Mouse (Mus musculus): Measurements from ENCODE around the gene Kif1b. TPM values are rescaled to one million over a fixed set of nuclear protein-coding genes. Genes with fewer than 3 reads are reported as not detected.

Gene Kif1b
- total RNA-seq, 2 experiments from 2014 or later: 4.6 to 8.0 TPM

GRCm38 (mm10) chr4:149319088-149319487, 11.6 kb upstream of the Kif1b start:
- ATAC-seq (replicated peaks; ENCODE audit: low FRiP score, poor library complexity, severe bottlenecking): no peak

GRCm38 (mm10) chr4:149317387-149317786, 9.9 kb upstream of the Kif1b start:
- no peak for ATAC-seq (replicated peaks; ENCODE audit: low FRiP score, poor library complexity, severe bottlenecking)

DNA sequence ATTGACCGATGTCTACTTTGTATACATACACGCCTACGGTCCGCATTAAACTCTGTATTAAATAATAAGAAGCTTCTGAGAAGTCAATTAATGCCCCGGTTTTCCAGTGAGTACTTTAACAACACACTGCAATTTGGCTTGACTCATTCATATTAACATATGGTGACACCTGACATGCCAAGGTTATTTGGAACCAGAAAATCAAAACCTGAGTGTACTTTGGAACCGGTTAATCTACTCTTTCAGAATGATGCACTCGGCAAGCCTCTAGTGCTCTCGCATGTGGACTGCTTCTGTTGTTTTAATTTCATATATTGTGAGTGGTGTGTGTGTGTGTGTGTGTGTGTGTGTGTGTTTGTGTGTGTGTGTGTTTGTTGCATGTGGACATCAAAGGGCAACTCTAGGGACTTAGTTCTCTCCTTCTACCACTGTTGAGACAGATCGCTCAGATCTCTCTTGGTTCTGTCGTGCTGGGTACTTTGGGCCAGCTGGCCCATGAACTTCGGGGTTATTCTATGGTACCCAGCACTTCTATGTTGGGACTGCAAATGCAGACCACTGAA, 6.9 kb upstream of the Kif1b start:
- no peak for ATAC-seq (replicated peaks; ENCODE audit: low FRiP score, poor library complexity, severe bottlenecking)

DNA sequence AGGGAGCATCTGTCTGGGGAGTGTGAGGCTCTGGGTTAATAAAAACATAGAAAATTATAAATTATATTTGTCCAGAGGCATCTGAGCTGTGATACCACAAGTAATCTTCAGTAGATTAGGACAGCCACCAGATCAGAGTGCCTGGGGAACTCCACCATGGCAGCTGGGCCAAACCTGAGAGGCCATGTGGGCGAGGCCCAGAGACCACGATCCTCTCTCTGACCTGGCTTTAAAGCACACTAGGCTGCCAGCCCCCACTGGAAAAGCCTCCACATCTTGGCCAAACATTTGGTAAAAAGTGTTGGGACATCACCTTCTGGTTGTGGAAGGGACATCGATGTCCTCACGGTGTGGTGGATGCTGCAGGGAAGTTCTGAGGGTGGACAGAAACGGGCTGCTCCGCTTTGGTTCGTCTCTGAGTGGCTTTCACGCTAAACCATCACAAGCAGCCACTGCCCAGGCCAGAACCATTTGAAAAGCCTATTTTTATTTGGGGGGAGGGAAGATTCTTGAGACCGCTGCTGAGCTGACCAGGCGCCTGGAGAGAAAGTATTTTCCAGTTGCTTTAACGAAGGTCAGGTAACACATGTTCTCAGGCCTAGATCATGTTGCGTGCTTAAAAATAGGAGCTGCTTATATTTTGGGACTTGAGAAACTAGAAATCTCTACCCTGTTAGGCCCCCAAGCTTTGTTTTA, 6.2 kb upstream of the Kif1b start:
- no peak for ATAC-seq (replicated peaks; ENCODE audit: low FRiP score, poor library complexity, severe bottlenecking)

- ATAC-seq (replicated peaks; ENCODE audit: low FRiP score, poor library complexity, severe bottlenecking): no peak
These were observed 4.5 kb upstream of the Kif1b start for GRCm38 (mm10) chr4:149311996-149312395.

GRCm38 (mm10) chr4:149308491-149308820, 963 bp upstream of the Kif1b start:
- ATAC-seq (replicated peaks; ENCODE audit: low FRiP score, poor library complexity, severe bottlenecking): no peak

DNA sequence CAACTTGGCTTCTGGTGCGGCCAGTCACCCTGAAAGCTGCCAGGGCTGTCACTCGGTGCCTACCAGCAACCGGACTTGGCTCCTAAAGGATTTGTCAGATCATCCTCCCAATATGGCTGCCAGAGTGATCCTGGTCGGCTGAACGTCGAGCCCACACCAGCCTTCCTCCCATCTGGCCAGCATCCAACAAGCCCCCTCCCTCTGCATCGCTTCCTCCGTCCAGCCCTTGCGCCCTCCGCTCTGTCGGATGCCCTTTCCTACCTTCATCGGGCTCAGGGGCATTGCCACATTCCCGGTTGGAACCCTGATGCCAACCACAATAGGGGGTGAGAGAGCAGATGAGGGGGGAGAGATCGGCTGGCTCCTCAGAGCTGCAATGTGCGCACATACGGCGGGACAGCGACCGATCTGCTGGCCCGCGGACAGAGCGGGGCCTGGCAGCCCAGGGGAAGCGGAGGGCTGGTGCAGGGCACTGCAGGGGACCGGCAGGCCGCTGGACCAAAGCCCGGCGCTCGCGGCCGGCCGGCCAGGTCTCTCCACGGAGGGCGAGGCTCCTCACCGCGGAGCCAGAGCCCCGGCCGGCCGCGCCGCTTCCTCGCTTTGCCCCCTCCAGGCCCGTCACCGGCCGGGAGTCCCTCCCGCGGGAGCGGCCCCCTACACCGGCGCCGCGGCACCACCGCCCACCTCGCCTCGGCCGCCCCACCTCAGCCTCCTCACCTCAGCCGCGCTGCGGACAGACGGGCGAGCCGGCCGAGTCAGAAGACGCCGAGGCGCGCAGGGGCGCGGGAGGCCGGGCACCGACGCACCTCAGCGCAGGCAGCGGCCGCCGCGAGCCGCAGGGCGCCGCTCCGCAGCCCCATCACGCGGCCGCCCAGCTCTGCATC, 539 bp downstream of the Kif1b start:
- no peak for ATAC-seq (replicated peaks; ENCODE audit: low FRiP score, poor library complexity, severe bottlenecking)

DNA sequence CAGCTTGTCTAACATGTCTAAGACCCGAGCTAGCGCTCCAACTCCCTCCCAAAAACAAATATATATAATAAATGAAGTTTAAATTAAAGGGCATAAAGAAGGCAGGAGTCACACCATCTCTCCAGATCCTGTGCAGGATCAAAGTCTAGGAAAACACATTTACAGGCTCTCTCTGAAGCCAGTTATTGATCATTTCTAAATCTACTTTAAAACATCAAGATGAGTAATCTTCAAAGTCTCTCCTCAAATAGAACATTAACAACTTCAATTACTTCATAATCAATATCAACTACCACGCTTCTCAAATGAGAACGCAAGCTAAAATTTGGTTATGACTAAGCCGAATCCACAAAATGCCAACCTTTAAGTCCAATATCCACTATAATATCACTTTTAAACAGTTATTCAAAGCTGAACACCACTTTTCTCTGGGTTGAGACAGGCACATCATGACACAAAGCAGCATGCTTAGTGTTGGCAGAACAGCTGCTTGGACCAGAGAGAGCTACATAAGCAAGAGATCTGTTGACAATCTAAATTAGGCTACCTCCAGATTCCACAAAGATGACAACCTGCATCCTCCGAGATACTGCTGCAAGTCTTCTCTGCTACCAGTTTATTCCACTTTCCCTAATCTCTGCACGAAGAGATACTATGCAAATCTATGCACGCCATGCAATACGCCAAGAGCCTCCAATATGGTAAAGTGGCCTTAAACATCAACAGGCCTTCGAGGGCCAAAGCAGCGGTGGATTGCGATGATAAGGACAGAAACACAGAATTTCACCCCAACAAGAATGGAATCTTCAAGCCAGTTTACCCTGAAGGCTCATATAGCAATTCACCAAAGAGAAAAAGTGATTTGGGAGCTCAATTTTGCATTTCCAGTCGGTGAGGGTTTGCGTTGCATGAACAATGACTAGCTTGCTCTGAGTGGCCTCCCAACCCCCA, 1.5 kb downstream of the Kif1b start:
- ATAC-seq (replicated peaks; ENCODE audit: low FRiP score, poor library complexity, severe bottlenecking): no peak

DNA sequence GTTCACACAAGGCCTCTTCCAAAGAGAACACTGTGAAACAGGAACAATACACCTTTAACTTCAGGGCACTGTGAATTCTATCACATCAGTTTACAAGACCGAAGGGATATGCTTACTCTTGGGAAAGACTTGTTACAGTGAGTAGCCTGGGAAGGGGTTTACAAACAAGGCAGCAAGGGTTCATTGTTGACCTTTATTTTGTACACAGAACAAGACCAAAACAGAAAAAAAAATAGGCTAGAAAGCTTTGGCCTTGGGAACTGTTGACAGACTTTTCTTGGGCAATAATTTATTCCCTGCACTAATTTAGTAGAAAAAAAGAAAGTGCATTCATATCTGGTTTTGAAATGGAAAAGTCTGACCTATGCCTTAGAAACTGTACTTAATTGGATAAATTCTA, 3.0 kb downstream of the Kif1b start:
- no peak for ATAC-seq (replicated peaks; ENCODE audit: low FRiP score, poor library complexity, severe bottlenecking)

DNA sequence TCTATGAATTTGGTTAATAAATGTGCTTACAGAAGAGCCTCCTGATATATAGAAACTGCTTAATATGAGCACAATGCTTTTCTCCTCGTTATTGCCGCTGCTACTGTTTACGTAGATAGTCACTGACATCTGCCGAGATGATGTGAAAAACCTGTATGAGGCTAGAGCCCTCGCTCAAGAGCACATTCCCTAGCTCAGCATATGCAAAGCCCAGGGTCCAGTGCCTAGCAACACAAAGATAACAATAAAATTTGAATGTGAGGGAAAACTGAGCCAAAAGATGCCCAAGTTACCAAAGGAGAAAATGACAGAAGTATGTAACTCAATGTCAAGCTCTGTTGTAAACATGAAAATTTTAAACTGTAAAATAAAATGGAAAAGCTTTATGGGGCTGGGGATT, 4.0 kb downstream of the Kif1b start:
- ATAC-seq (replicated peaks; ENCODE audit: low FRiP score, poor library complexity, severe bottlenecking): no peak

DNA sequence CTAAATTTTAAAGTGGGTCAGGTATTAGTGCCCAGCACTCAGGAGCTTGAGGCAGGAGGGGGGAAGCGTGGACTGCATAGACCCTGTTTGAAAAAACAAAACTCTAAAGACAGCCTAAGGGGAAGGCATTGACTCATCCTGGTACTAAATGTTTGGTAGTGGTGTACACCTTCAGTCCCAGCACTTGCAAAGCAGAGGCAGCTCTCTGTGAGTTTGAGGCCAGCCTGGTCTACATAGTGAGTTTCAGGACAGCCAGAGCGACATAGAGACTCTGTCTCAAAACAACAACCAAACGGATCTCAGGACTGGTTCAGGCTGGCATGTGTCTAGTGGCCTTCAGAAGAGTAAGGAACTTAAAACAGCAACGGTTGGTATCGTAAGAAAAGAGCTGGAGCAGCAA, 4.7 kb downstream of the Kif1b start:
- no peak for ATAC-seq (replicated peaks; ENCODE audit: low FRiP score, poor library complexity, severe bottlenecking)

DNA sequence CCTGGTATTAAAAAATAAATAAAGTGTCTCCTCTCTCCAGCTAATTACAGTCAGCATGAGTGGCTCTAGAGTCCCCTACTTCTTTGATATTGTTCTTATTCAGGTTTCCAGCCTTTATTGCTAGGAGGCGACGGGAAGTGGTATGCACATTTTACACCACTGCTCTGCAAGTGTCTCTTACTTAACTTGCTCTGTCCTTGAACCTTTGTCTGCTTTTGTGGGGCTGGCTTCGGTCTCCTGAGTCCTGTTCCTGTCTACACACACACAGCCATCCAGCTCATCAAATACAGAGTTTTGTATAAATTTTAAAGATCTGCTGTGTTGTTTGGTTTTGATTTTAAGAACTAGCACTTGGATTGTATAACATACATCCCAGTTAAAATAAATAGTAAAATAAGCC, 5.4 kb downstream of the Kif1b start:
- ATAC-seq (replicated peaks; ENCODE audit: low FRiP score, poor library complexity, severe bottlenecking): no peak

DNA sequence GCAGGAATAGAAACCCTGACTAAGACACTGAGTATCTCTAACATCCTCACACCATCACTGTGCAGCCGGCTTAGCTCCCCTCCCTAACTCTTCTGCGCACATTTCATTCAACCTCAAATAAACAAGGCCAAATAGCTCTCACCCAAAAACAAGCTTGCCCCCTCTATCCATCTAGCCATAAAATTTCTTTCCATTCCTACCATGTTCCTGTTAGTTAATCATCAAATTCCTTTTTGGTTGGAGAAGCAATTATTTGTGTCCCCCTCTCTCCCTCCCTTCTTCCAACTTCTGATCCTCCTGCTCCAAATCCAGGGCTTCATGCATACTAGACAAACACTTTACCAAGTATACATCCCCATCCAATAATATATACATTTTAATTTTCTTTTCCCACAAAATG, 11.0 kb downstream of the Kif1b start:
- no peak for ATAC-seq (replicated peaks; ENCODE audit: low FRiP score, poor library complexity, severe bottlenecking)

- no peak for ATAC-seq (replicated peaks; ENCODE audit: low FRiP score, poor library complexity, severe bottlenecking)
These were observed 14.5 kb downstream of the Kif1b start for GRCm38 (mm10) chr4:149292984-149293383.

- no peak for ATAC-seq (replicated peaks; ENCODE audit: low FRiP score, poor library complexity, severe bottlenecking)
These were observed 16.4 kb downstream of the Kif1b start for GRCm38 (mm10) chr4:149291061-149291460.

- no peak for ATAC-seq (replicated peaks; ENCODE audit: low FRiP score, poor library complexity, severe bottlenecking)
These were observed 17.2 kb downstream of the Kif1b start for GRCm38 (mm10) chr4:149290157-149290750.

DNA sequence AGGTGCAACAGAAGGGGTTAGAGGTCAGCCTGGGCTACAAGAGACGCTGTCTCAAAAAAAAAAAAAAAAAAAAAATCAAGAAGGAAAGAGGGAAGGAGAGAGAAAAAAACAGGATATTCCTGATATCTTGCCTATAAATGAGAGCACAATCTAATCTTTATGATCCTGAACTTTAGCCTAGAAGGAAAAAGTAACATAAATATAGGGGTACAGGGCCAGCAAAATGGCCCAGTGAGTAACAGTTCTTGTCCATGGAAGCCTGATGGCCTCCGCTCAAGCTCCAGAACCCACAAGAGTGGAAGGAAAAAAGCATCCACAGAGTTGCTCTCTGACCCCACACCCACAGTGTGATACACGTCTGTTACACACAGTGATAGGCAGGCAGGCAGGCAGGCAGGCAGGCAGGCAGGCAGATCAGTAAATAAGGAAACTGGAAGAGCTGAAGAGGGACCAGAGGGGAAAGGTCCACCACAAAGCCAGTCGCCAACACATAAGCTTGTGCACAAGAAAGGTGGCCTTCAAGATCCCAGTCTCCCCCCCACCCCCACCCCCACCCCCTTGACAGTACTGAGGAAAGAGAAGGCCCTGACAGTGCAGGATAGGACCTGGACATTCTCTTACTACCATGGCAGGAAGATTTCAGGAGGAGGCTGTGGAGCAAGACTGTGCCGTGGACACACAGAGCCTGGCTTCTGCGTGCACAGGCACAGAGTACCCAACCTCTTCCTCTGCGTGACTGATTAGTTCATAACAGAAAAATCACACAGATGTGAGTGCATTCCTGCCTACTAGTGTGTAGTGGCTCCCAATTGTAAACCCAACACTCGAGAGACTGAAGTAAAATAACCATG, 21.0 kb downstream of the Kif1b start:
- ATAC-seq (replicated peaks; ENCODE audit: low FRiP score, poor library complexity, severe bottlenecking): no peak

DNA sequence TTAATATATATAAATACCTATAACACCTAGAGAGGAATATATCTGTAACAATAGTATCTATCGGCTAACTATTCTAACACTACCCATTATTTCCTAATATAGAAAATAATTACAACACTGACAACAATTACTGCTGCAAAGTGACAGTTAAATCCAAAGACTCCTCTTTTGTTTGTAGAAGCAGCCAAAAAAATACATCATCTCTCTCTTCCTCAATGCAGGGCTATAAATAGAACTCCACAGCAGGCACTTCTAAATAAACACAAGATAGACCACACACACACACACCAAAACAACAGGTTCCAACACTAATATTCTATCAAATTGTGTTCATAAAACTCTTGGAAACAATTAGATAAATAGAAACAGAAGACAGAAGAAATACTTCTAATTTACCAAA, 21.8 kb downstream of the Kif1b start:
- ATAC-seq (replicated peaks; ENCODE audit: low FRiP score, poor library complexity, severe bottlenecking): no peak

DNA sequence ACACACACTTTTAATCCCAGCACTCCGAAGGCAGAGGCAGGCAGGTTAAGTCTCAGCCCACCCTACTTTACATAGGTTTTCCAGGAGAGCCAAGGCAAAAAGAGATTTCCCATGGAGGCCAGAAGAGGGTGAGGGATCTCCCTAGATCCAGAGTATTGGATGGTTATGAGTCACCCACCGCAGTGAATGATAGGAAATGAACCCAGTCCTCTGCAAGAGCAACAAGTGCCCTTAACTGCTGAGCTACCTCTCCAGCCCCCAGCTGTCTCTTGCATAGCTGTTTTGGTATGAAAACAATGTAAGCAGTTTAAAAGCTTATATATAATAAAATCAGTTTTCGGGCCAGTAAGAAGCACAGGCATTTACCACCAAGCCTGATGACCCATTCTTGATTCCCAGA, 24.5 kb downstream of the Kif1b start:
- ATAC-seq (replicated peaks; ENCODE audit: low FRiP score, poor library complexity, severe bottlenecking): no peak

All from erythroid progenitor cell, adult 5-6 weeks (primary cell).